Comparison of ENCODE assay signal across 26 mouse cellular contexts in genomic region chr13:32787584-32787983, GRCm38 (mm10). TPM values are rescaled to one million over a fixed set of nuclear protein-coding genes. Genes with fewer than 3 reads are reported as not detected.
DNase-seq lines count a peak whose midpoint lies in the region; ATAC-seq and TF ChIP-seq lines count a peak whose summit lies in the region.
"Had no signal": no experiment of that assay in that cellular context is flagged by ENCODE, and none has a peak within 500 bp of the region (broad histone marks: within the 10 kb centered on the region; RNA-seq: fewer than 3 reads in every experiment).

No protein-coding gene starts in this region.

- intact Hi-C loops in gastrocnemius, adult 2 months (cut with DNase I), result no loop called here

- TF ChIP-seq CTCF in gastrocnemius, adult 2 months (IDR thresholded peaks at IDR 0.05), result no peak

- no peak overlapping the region for H3K4me3 ChIP-seq in gastrocnemius, adult 2 months

- DNase-seq in gastrocnemius, adult 2 months, result no peak
- DNase-seq in gastrocnemius, adult 8-10 months (ENCODE audit: low spot score in 2 of 2), result no peak
- DNase-seq in adipocyte (ENCODE audit: low spot score), result peak; percentile 60
- peak; percentile 70 for DNase-seq in skeletal muscle tissue, adult 2 months (ENCODE audit: low read depth, low spot score)
- DNase-seq in layer of hippocampus, adult 8-10 months (ENCODE audit: low spot score in 2 of 2), result no peak
- DNase-seq: adrenal gland, adult 2 months; adrenal gland, adult 8-10 months; adrenal gland, postnatal 10 days; adrenal gland, postnatal 14 days; adrenal gland, postnatal 25 days; adrenal gland, postnatal 36 days; B cell, adult 2 months; cerebellum, adult 11 months; cerebellum, adult 11-12 months; cerebellum, adult 18-20 months; cerebellum, adult 2 months had no signal

- peak overlapping the region; percentile 84 for H3K27ac ChIP-seq in gastrocnemius, adult 2 months

- ATAC-seq in megakaryocyte, adult 5-6 weeks (ENCODE audit: poor library complexity, severe bottlenecking), result no peak
- ATAC-seq: activated CD4-positive, CD25-positive, alpha-beta regulatory T cell, adult 4 months; CD4-positive, CD25-positive, alpha-beta regulatory T cell, adult 4 months; Patski had no signal

RNA-seq across cellular contexts. Expression of gene Mylk4, which starts 3.8 kb away (rescaled TPM):
- total RNA-seq in gastrocnemius, adult 2 months (2021), result 1,000 to 10,000 TPM in 1 of 2 experiments, 100 to 1,000 TPM in 1; 466 to 1,631 TPM
- 1,000 to 10,000 TPM; 1,586 to 2,341 (median 2,026) TPM for total RNA-seq in gastrocnemius, adult 8-10 months (2022)
- under 1 TPM in 3 of 4 experiments, not detected in 1; 0.20 to 0.41 (median 0.25) TPM for total RNA-seq in layer of hippocampus, adult 8-10 months (2022)
- not detected in 2 replicates for total RNA-seq in megakaryocyte, adult 5-6 weeks (2015)
- not detected in 2 replicates for total RNA-seq in megakaryocyte, adult 5-6 weeks (2017)
- total RNA-seq: adrenal gland, adult 2 months; adrenal gland, postnatal 36 days; CH12.LX; ES-E14; MEL had no signal

RNA-seq across cellular contexts. Expression of gene Wrnip1, which starts 14.3 kb away (rescaled TPM):
- 1 to 10 TPM; 5.2 to 8.5 TPM for total RNA-seq in gastrocnemius, adult 2 months (2021)
- total RNA-seq in gastrocnemius, adult 8-10 months (2022), result 1 to 10 TPM; 4.2 to 7.9 (median 6.0) TPM
- 10 to 100 TPM; 53.8 to 68.3 (median 56.4) TPM for total RNA-seq in layer of hippocampus, adult 8-10 months (2022)
- 8.8 and 11.8 TPM in 2 replicates for total RNA-seq in megakaryocyte, adult 5-6 weeks (2015)
- 22.6 and 27.5 TPM in 2 replicates for total RNA-seq in megakaryocyte, adult 5-6 weeks (2017)

RNA-seq across cellular contexts. Expression of gene D930007J09Rik, which starts 15.1 kb away (rescaled TPM):
- total RNA-seq in gastrocnemius, adult 2 months (2021), result not detected
- total RNA-seq in gastrocnemius, adult 8-10 months (2022), result not detected
- 1 to 10 TPM in 2 of 4 experiments, not detected in 2; 1.3 to 1.6 TPM for total RNA-seq in layer of hippocampus, adult 8-10 months (2022)
- total RNA-seq in megakaryocyte, adult 5-6 weeks (2015), result not detected in 2 replicates
- not detected in 2 replicates for total RNA-seq in megakaryocyte, adult 5-6 weeks (2017)
- total RNA-seq: adrenal gland, adult 18-20 months; adrenal gland, adult 2 months; adrenal gland, postnatal 10 days; adrenal gland, postnatal 14 days; adrenal gland, postnatal 25 days; adrenal gland, postnatal 36 days; adrenal gland, postnatal 4 days; G1E had no signal

Comparison
In these comparisons a context has a peak if more than half of its experiments do, and no peak if none do; other contexts are left out.
1. DNase-seq: peak in adipocyte (single experiment) and skeletal muscle tissue, adult 2 months (single experiment); none in gastrocnemius, adult 2 months (single experiment), gastrocnemius, adult 8-10 months (0 of 2) and layer of hippocampus, adult 8-10 months (0 of 2).
2. RNA of gene Mylk4, which starts 3.8 kb away (total RNA-seq): 1,586 to 2,341 TPM in gastrocnemius, adult 8-10 months and 466 to 1,631 TPM in gastrocnemius, adult 2 months; 0.20 to 0.41 TPM in layer of hippocampus, adult 8-10 months and not detected in megakaryocyte, adult 5-6 weeks; every median in the first group is over 100 times any median in the second.